Mouse (Mus musculus): ENCODE measurements around the gene Pgrmc1.

Gene Pgrmc1

GRCm38 (mm10) chrX:36600066-36600465 is 2.1 kb downstream of the Pgrmc1 start:
- intact Hi-C loops (cut with DNase I), result no loop called here

- intact Hi-C loops (cut with DNase I), result no loop called here
Observed at GRCm38 (mm10) chrX:36602926-36603325, 4.9 kb downstream of the Pgrmc1 start.

GRCm38 (mm10) chrX:36604040-36604439 is 6.0 kb downstream of the Pgrmc1 start:
- intact Hi-C loops (cut with DNase I), result no loop called here

- intact Hi-C loops (cut with DNase I), result no loop called here
Observed at GRCm38 (mm10) chrX:36609117-36609516, 11.1 kb downstream of the Pgrmc1 start.

GRCm38 (mm10) chrX:36628102-36628501 is 30.1 kb downstream of the Pgrmc1 start:
- intact Hi-C loops (cut with DNase I), result no loop called here

- intact Hi-C loops (cut with DNase I), result no loop called here
Observed at GRCm38 (mm10) chrX:36630771-36631170, 32.8 kb downstream of the Pgrmc1 start.

GRCm38 (mm10) chrX:36640046-36640445 is 42.0 kb downstream of the Pgrmc1 start:
- intact Hi-C loops (cut with DNase I), result loop anchor here (10.0 kb wide), 1 partner anchor 105 kb away; the partner anchor contains the start of gene Slc25a43

- intact Hi-C loops (cut with DNase I), result loop anchor here (10.0 kb wide), 1 partner anchor 100 kb away; the partner anchor contains the start of gene Slc25a43
Observed at GRCm38 (mm10) chrX:36644657-36645551, 46.9 kb downstream of the Pgrmc1 start, which contains the start of gene Akap17b. Gene Akap17b, minus strand, starts transcription at chrX:36645395.

Measured in adrenal gland (tissue).